Mouse (Mus musculus): Measurements from ENCODE around the gene Ankdd1b.

- no peak for TF ChIP-seq POLR2A (IDR thresholded peaks at IDR 0.05; ENCODE audit: extremely low read depth, insufficient read depth, low read length)
- no peak for TF ChIP-seq CTCF (IDR thresholded peaks at IDR 0.05; ENCODE audit: low read depth, low read length)
Measured at GRCm38 (mm10) chr13:96433041-96433440, 38.0 kb downstream of the Ankdd1b start.
